Mouse (Mus musculus) G1E (cell line): ENCODE data around the gene Mapkapk3. TPM values are rescaled to one million over a fixed set of nuclear protein-coding genes. Genes with fewer than 3 reads are reported as not detected.

Source experiments
- ATAC-seq: 2 replicates; pipeline ENCODE4 v1.8.0; 2016; ENCODE audit warnings: mild to moderate bottlenecking; ENCODE audit not compliant: insufficient number of reproducible peaks, poor library complexity, low FRiP score, severe bottlenecking; ENCODE audit errors: extremely low read depth
- DNase-seq: peaks from one replicate; pipeline ENCODE4 v3.0.0; 2012; ENCODE audit warnings: low spot score
- H3K27me3 ChIP-seq: 2 replicates; pipeline ENCODE4 v1.6.1; 2012; ENCODE audit warnings: mild to moderate bottlenecking, low read length, inconsistent platforms; ENCODE audit not compliant: insufficient read depth
- H3K36me3 ChIP-seq: replicated peaks from 2 replicates; pipeline ENCODE3; 2012; ENCODE audit warnings: mild to moderate bottlenecking, inconsistent platforms
- H3K4me1 ChIP-seq: 2 replicates; pipeline ENCODE4 v1.6.1; 2012; ENCODE audit warnings: low read depth, low read length, inconsistent platforms, mixed read lengths; ENCODE audit not compliant: insufficient read depth
- H3K4me3 ChIP-seq: 2 replicates; pipeline ENCODE4 v1.5.1; 2012; ENCODE audit warnings: low read depth, mild to moderate bottlenecking, inconsistent platforms, low read length, moderate library complexity, mixed read lengths
- H3K9me3 ChIP-seq: replicated peaks from 2 replicates; pipeline ENCODE4 v1.6.1; 2012; ENCODE audit warnings: inconsistent platforms
- CTCF ChIP-seq: IDR thresholded peaks from 2 replicates; pipeline ENCODE4 v1.5.1; 2012; ENCODE audit warnings: low read depth, low read length, inconsistent platforms, mixed read lengths
- GATA1 ChIP-seq: IDR thresholded peaks from 2 replicates; pipeline ENCODE4 v1.6.1; 2012; ENCODE audit warnings: borderline replicate concordance, low read length, inconsistent platforms, mixed read lengths
- GATA2 ChIP-seq: IDR thresholded peaks from 2 replicates; pipeline ENCODE4 v1.6.1; 2012; ENCODE audit warnings: low read depth, low read length, inconsistent platforms, borderline replicate concordance
- POLR2AphosphoS5 ChIP-seq: IDR thresholded peaks from 2 replicates; pipeline ENCODE4 v1.6.1; 2012; ENCODE audit warnings: low read depth, low read length, inconsistent platforms; ENCODE audit not compliant: insufficient replicate concordance
- TAL1 ChIP-seq: conservative IDR thresholded peaks from 2 replicates; pipeline ENCODE4 v1.6.1; 2012; ENCODE audit warnings: low read depth, low read length, inconsistent platforms, mixed read lengths
- polyA plus RNA-seq: library from polyadenylated mRNA; stranded (reverse); fragments of >175 nt; gene quantifications from 2 replicates; pipeline ENCODE4 v1.2.3, GENCODE M21; 2012
- total RNA-seq, 2 experiments: library from RNA; stranded (forward) in 1 of 2; stranded (reverse) in 1 of 2; fragments of 200-1000 nt in 1 of 2; fragments of >200 nt in 1 of 2; fragmentation: Nextera tagmentation in 1 of 2; gene quantifications; 2 replicates each; pipeline ENCODE4 v1.2.3; 2014 to 2017

Gene Mapkapk3
- total and polyA plus RNA-seq, 3 experiments: 41.5 to 99.8 (median 60.1) TPM

DNA sequence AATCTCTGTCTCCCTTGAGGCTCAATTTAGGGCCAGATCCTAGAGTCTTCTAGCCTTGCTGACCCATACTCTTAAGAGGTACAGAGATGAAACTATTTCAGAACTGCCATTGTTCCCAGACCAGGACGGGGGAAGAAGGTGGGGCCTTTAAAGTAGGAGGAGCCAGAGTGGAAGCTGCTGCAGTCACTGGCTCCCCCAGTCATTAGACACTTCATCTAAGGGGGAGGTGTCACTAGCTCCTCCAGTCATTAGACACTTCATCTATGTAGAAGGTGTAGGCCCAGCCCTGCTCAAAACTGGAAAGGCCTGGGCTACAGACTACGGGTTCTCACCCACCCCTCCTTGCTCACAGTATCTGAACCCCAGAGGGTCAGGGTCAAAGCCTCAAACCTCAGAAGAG lies 2.4 kb downstream of the Mapkapk3 start:
- Histone ChIP-seq H3K4me1 (peaks cover 59% of the 10 kb centered on the region), H3K9me3 (no peaks in the 10 kb centered on the region), H3K36me3 (peaks cover 51% of the 10 kb centered on the region), H3K4me3 (no peak overlapping the region; the same call in 1 of the 2 replicates), H3K27me3 (peaks cover under 1% of the 10 kb centered on the region; the same call in 1 of the 2 replicates)
- no peak for DNase-seq
- TF ChIP-seq GATA1 (no peak), CTCF (no peak), GATA2 (no peak), TAL1 (no peak), POLR2AphosphoS5 (no peak)
- ATAC-seq: no peak

DNA sequence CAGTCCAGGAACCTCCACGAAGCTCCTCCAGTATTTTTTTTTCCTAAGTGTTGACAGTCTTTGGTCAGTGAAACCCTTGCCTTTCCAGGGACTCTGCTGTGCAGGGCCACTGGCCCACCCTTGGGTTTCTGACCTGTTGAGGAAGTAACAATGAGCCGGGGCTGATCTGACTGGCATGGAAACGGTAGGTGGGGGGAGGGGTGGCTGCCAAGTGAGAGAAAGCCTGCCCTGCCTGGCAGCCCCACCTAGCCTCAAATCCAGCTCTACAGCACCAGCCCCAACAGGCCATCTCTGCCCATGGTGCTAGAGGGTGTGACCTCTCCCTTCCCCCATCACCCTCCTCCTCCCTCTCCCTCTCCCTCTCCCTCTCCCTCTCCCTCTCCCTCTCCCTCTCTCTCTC lies 4.7 kb downstream of the Mapkapk3 start:
- ATAC-seq: no peak
- peaks cover 69% of the 10 kb centered on the region for H3K4me1 ChIP-seq
- H3K27me3 ChIP-seq: no peaks in the 10 kb centered on the region
- no peak for DNase-seq
- H3K4me3 ChIP-seq: peak overlapping the region; percentile 23; the same call in 1 of the 2 replicates
- no peaks in the 10 kb centered on the region for H3K9me3 ChIP-seq
- peaks cover 74% of the 10 kb centered on the region for H3K36me3 ChIP-seq
- no peak for TF ChIP-seq GATA2
- TF ChIP-seq TAL1: no peak
- no peak for TF ChIP-seq CTCF
- no peak for TF ChIP-seq GATA1
- no peak for TF ChIP-seq POLR2AphosphoS5

DNA sequence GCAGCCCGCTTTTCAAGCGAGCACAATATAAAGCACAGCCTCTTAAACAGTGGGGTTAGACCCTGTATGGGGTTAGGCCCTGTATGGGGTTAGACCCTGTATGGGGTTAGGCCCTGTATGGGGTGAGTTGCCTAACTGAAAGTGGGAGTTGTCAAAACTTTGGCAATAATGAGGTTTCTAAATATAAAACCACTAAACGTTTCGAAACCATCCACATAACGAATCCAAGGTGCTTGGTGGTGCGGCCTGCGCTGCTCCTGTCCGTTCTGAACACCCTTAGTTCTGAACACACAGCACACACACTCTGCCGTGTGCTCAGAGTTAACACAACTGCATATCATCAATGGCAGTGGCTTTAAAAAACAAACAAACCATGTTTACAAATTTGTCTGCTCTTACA lies 6.7 kb downstream of the Mapkapk3 start:
- no peak overlapping the region for H3K4me3 ChIP-seq
- peaks cover 86% of the 10 kb centered on the region for H3K36me3 ChIP-seq
- no peak for TF ChIP-seq GATA1
- TF ChIP-seq CTCF: no peak
- no peak for TF ChIP-seq GATA2
- TF ChIP-seq POLR2AphosphoS5: no peak
- no peak for TF ChIP-seq TAL1
- H3K4me1 ChIP-seq: peaks cover 73% of the 10 kb centered on the region
- ATAC-seq: no peak
- no peaks in the 10 kb centered on the region for H3K9me3 ChIP-seq
- no peaks in the 10 kb centered on the region for H3K27me3 ChIP-seq
- DNase-seq: no peak

DNA sequence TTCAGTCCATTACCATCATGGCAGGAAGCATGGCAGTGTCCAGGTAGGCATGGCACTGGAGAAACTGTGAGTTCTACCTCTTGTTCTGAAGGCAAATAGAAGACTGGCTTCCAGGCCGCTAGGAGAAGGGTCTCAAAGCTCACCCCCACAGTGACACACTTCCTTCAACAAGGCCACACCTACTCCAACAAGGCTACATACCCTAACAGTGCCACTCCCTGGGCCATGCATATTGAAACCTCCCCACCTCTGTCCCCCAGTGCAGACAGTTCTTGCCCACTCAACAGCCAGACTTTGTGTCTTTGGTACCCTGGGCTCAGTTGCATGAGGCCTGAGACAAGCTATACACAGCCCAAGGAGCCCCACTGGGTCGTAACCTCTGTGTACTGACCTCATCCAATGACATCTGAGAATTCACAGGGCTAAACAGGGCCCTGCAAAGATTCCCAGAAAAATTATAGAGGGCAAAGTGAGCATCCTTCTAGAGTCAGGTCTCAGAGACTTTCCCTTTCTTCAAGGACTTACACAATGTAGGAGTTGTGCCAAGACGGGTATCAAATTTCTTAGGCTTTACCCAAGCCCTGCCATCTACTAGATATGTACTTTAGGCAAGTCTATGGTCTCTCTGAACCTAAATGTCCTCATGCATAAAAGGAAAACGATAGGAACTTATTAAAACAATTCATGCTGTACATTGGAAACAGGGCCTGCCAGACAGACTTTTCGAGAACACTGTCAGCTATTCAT lies 8.3 kb downstream of the Mapkapk3 start:
- TF ChIP-seq GATA1 (no peak), GATA2 (no peak), CTCF (no peak), TAL1 (no peak), POLR2AphosphoS5 (no peak)

DNA sequence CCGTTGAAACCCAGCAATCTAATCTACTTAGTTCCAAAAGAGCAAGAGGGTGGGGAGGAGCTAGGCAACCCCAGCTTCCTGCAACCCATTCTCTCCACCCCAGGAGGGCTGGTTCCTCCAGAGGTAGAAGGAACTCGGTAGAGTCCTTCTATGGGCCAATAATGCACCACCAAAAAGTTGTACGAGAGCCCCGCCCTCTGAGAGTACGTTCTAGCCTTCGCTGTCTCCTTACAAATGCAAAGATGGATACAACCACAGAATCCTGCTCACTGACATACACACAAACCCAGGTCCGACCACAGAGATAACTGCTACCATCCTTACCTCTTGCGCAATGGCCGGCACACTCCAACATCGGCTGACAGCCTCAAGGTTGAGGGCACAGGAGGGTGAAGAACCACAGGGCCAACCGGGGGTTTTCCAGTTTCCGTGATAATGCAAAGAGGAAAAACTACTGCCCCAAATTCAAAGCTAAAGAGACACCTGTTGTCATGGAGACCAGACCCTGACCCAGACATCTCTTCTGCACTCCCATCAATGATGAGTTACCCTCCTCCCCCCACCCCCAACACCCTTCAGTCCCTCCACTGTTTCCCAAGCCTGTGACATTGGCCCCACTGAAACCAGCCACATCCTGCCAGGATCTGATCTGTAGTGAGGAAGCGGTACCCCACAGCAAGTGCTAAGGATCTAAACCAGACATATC lies 9.2 kb downstream of the Mapkapk3 start:
- TF ChIP-seq CTCF: no peak
- no peak for TF ChIP-seq TAL1
- TF ChIP-seq GATA2: no peak
- TF ChIP-seq POLR2AphosphoS5: no peak
- no peak for TF ChIP-seq GATA1
- DNase-seq (no peak), ATAC-seq (no peak)
- Histone ChIP-seq H3K4me1 (peaks cover 67% of the 10 kb centered on the region), H3K27me3 (no peaks in the 10 kb centered on the region), H3K36me3 (peaks cover 83% of the 10 kb centered on the region), H3K4me3 (no peak overlapping the region), H3K9me3 (no peaks in the 10 kb centered on the region)

More for the DNA sequence above, 8.3 kb downstream of the Mapkapk3 start:
- DNase-seq: no peak
- H3K4me3 ChIP-seq: no peak overlapping the region
- peaks cover 83% of the 10 kb centered on the region for H3K36me3 ChIP-seq
- H3K27me3 ChIP-seq: no peaks in the 10 kb centered on the region
- H3K9me3 ChIP-seq: no peaks in the 10 kb centered on the region
- peaks cover 67% of the 10 kb centered on the region for H3K4me1 ChIP-seq
- no peak for ATAC-seq

DNA sequence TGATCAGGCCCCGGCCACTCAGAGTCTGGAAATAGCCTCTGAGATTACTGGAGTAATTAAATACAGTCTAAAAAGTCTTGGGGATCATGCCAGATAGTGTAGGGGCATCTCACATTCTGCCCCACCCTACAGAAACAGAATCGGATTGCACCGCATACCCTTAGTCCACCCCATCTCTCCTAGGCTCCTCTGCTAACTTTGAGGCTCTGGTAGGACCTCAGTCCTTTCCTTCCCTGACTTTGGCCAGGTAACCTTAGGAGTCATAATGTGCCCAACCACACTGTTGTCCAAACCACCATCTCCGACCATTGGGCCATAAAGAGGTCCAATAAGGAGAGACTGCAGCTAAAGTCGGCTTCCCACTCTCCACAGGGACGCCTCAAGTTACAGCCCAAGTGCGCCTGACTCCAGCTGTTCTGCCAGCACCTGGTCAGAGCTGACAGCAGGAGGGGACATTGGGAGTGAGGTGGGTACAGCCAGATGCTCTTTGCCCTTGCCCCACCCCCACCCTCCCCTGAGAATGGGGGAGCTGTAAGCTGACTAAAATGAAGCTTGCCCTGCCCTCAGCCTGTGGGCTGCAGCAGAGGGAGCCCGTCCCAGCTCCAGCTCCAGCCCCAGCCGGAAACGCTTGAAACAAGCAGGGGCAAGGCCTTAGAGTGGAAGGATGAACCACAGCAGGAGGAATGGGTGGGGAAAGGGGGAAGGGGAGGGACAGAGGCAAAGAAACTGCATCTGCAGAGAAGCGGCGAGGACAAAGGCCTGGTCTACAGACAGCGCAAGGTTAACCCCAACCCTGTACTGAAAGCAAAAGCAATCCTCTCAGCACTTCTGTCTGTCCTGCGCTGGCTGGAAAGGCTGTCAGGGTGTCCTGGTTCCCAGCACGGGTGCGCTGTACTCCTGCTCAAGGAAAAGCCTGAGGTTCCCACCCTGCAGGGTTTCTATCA lies 10.0 kb downstream of the Mapkapk3 start:
- peaks cover 67% of the 10 kb centered on the region for H3K4me1 ChIP-seq
- no peaks in the 10 kb centered on the region for H3K27me3 ChIP-seq
- peaks cover 82% of the 10 kb centered on the region for H3K36me3 ChIP-seq
- H3K4me3 ChIP-seq: no peak overlapping the region; the same call in 1 of the 2 replicates
- H3K9me3 ChIP-seq: no peaks in the 10 kb centered on the region
- DNase-seq: no peak
- ATAC-seq: 0 out of 2 replicates have a peak, but pooled peaks have one; percentile 4
- TF ChIP-seq CTCF (no peak), GATA2 (no peak), GATA1 (no peak), POLR2AphosphoS5 (no peak), TAL1 (no peak)
